Mouse (Mus musculus): ENCODE data around the gene Zfp78.

Gene Zfp78

DNA sequence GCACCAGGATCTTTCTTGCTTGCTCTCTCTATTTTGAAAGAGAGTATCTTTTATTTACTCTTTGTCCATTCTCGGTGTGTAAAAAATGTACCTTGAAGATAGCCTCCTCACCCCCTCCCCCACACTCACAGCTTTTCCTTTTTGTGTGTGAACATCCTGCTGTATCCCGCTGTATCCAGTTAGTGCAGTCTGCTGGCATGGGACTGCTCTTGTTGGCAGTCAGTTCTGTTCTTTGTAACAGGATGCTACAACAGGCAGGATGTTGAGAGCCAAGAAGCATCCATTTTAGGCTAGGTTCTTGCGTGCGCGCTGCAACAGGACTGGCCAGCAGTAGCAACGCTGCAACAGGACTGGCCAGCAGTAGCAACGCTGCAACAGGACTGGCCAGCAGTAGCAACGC, 23.9 kb downstream of the Zfp78 start:
- in situ Hi-C loops (cut with MboI, MseI): loop anchor here (25.0 kb wide), 1 partner anchor 1300 kb away; the partner anchor contains the start of gene Epn1

DNA sequence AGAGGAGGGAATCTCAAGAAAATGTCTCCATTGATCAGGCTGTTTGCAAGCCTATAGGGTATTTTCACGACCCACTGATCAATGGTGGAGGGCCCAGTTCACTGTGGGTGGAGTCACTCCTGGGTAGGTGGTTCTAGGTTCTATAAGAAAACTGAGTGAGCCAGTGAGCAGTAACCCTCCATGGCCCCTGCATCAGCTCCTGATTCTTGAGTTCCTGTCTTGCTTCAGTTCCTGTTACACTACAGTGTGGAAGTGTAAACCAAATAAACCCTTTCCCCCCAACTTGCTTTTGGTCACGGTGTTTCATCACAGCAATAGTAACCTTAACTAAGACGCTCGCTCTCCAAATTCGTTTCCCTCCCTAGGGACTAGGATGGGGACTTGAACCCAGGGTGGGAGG, 25.9 kb downstream of the Zfp78 start:
- in situ Hi-C loops (cut with MboI, MseI): loop anchor here (25.0 kb wide), 1 partner anchor 1302 kb away; the partner anchor contains the start of gene Epn1

DNA sequence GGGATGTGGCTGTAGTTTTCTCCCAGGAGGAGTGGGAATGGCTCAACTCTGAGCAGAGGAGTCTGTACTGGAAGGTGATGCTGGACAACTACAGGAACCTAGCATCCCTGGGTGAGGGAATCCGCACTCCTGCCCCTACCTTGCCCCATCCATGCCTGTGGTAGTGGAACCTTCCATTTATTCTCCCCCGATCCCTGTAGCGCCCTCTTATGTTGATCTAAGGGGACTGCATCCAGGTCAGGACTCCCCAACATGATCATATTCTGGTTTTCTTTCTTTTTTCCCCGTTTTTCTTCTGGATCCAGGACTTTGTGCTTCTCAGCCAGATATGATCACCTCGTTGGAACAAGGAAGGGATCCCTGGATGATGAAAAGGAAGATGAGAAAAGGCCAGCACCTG, 26.4 kb downstream of the Zfp78 start:
- in situ Hi-C loops (cut with MboI, MseI): loop anchor here (25.0 kb wide), 1 partner anchor 1302 kb away; the partner anchor contains the start of gene Epn1

DNA sequence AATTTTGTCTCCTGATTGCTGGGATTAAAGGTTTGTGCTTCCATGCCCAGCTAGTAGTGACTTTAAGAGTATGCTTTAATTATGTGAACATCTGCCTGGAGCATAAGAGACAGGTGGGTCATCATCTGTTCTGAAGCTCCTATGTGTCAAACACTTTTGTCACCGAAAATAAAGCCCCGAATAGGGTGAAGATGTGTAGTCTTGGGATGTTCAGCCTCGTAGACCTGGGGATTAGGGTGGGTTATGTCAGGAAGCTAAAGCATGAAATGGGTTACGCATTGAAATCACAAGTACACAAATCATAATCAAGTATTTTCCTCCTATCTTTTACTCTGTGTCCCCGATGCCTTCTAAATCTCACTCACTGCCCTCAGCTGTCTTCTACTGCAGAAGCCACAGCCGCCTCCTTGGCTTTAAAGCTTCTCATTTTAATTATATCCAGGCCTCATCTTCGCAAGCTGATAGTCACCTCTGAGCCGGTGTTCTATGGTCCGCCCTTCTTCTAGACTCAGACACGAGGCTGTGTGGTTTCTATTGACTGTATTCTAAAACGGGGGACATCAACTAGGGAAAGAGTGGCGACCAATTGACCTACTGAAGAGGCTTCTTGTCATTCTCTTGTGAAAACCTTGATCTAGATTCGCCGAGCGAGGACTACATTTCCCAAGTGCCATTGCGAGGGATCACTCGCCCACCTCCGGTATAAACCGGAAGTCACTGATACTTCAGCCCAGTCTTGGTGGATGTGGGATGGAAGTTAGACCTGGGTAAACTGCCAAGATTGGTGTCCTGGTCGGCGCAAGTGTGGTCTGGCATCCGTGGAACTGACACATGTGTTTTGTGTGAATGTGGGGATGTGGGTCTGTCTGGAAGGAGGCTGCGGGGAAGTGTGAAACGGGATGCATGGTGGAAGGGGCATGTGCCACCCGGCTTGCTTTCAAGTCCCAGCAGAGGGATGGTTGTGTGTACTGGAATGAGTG, 35.2 kb downstream of the Zfp78 start, which contains the start of gene Smim17:
Smim17 (plus strand) TSS at position 720 of the 980 bp plus-strand sequence.
- in situ Hi-C loops (cut with MboI, MseI): loop anchor here (25.0 kb wide), 1 partner anchor 1311 kb away; the partner anchor contains the start of gene Epn1

DNA sequence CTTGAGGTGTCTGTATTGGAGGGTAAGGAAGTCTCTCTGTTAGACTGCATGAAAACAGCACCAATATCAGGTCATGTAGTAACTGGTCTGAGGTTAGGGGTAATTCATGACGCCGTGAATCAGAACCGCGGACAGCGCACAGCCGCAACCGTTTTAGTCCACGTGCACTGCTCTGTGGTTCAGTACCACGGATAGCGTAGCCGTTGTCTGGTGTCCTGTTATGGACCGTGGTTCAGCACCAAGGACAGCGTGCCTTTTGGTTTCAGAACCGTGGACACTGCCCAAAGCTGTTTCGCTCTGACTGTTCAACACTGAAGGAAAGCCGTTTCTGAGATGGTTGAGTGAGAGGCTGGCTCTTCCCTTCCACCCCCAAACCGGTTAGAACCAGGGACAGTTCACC, 47.0 kb downstream of the Zfp78 start, which contains the start of gene Gm20715:
Gm20715 (plus strand) TSS at position 235 of the 400 bp plus-strand sequence.
- in situ Hi-C loops (cut with MboI, MseI): loop anchor here (10.0 kb wide), 1 partner anchor 525 kb away; no protein-coding TSS in a partner anchor

DNA sequence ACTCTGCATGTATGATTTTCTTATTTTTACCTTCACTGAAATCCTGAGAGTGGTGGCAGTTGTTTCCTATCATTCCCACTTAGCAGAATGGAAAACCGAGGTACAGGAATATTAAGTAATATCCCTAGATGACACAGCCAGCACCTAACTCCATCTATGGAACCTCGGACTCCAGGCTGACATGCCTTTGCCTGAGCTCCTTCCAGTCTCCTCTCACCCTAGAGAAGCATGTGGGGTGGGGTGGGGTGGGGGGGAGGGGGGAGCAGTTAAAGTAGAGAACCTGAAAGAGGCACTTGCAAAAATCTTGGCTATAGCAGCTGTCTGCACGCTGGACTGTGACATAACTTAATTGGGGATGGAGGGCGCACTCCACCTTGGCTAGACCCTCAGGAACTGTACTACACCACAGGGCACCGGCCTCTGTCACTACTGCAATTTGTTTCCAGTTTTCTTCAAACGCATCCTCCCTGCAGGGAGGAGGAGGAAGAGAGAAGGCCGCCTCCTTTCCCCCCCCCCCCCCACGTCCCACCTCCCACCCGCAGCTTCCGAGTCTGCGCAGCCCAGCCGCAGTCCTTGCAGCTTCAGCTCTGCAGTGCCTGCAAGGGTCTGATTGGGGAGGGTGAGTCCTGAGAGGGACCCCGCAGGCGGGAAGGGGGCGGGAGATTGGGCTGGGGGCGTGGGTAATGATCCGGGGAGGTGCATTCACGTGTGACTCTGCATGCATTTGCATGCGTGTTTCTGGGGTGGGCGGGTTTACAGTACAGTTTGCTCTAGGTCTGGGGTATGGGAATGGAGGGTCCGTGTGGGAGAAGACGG, 51.8 kb downstream of the Zfp78 start:
- in situ Hi-C loops (cut with MboI, MseI): loop anchor here (10.0 kb wide), 1 partner anchor 520 kb away; no protein-coding TSS in a partner anchor

DNA sequence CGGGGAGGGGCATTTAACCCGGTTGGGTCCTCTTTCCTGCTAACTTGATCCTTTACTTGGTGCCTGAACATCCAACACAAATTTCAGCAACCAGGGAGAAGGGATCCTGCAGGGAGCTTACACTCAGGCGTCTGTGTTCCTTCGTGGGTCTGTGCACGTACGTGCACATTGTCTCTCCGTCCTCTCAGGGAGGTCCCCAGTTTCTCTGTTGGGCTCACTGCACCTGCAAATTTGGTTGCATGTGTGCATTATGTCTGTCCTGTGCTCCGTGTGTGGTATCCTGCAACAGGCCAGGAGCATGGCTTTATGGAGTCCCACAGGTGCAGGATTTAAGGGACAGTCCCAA, 52.3 kb downstream of the Zfp78 start:
- in situ Hi-C loops (cut with MboI, MseI): loop anchor here (10.0 kb wide), 1 partner anchor 519 kb away; no protein-coding TSS in a partner anchor

DNA sequence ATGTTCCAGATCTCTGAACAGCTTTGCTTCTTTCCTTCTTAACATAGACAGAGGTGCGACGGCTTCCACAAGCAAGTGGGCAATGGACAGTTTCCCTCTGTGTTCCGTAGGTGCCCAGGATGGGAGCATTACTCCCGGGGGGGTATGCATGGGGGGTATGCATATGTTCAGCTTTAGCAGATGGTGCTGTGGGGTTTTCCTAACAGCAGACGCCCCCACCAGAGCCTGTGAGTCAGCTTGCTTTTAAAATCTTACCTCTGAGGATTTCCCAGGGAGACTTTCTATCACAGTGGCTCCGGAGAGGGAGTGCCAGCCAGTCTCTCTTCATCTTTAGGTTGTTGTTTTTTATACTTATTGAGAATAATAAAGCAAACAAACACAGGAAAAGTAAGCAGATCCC, 56.8 kb downstream of the Zfp78 start:
- in situ Hi-C loops (cut with MboI, MseI): loop anchor here (10.0 kb wide), 1 partner anchor 515 kb away; no protein-coding TSS in a partner anchor

DNA sequence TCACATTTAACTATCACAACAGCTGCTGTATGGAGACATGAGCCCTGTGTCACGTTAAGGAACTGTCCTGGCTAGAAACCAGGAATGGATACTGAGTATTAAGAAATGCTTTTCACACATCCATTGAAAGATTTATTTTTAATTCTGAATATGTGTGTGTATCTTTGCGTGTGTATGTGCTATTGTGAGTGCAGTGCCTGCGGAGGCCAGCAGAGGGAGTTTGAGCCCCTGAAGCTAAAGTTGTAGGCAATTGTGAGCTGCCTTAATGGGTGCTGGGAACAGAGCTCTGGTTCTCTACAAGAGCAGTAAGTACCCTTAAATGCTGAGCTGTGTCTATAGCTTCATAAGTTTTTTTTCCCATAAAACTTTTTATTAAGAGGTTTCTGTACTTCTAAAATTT, 66.3 kb downstream of the Zfp78 start:
- in situ Hi-C loops (cut with MboI, MseI): loop anchor here (5.0 kb wide), 1 partner anchor 72 kb away; no protein-coding TSS in a partner anchor

DNA sequence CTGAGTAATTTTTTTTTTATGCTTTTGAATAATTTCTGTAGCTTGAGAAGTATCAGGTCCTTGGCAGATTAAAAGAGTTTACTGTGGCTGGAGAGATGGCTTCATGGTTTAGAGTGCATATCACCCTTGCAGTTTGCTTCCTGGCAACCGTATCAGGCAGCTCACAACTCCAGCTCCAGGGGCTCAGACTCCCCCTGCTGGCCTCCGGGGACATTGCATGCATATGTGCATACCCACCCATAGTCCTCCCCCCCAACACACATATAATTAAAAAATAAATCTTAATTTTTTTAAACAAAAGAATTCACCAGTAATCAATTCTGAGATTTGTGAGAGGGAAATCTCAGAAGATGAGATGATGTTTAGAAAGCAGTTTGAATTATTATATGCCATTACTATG, 67.3 kb downstream of the Zfp78 start:
- in situ Hi-C loops (cut with MboI, MseI): no loop called here

Data from T-helper 1 cell (primary cell).